ENCODE assay signal across 12 mouse cellular contexts in the genomic region with DNA sequence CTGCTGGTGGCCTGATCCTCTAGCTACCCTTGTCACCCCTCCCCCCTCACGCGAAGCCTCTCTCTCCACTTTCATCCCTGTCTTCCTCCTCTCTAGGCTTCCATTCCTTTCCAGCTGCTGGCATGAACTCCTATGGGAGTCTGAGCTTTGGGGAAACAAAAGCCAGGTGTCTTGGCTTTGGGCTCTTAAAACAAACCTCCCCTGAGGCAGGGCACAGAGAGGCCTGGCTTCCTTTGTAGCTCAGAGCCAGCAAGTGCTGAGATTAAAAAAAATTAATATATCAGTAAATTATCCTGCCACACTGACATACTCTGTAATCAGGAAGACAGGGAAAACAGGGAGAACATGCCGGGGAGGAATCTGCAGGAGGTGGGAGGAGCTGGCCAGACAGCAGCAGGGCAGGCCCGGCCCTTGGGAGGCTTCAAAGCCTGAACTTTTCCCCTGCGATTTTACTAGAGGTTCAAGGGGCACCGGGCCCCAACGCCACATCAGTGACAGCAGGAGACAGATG.
DNase-seq lines count a peak whose midpoint lies in the region; ATAC-seq and TF ChIP-seq lines count a peak whose summit lies in the region.
"Had no signal": no experiment of that assay in that cellular context is flagged by ENCODE, and none has a peak within 500 bp of the region (broad histone marks: within the 10 kb centered on the region; RNA-seq: fewer than 3 reads in every experiment).

No protein-coding gene starts in this region.

- peaks cover 19% of the 10 kb centered on the region for H3K4me1 ChIP-seq in liver, adult 2 months (ENCODE audit: control insufficient read depth, insufficient read depth, low read length)
- peaks cover 13% of the 10 kb centered on the region for H3K4me1 ChIP-seq in liver, embryonic 12.5 days
- H3K4me1 ChIP-seq in heart, embryonic 16.5 days (ENCODE audit: control insufficient read depth, insufficient read depth, low read length): peaks cover 9% of the 10 kb centered on the region
- H3K4me1 ChIP-seq in limb, embryonic 10.5 days: peaks cover 15% of the 10 kb centered on the region
- peaks cover 9% of the 10 kb centered on the region for H3K4me1 ChIP-seq in stomach, embryonic 15.5 days

- H3K36me3 ChIP-seq in liver, adult 2 months (ENCODE audit: control insufficient read depth, insufficient read depth, low read length): no peaks in the 10 kb centered on the region
- H3K36me3 ChIP-seq in liver, embryonic 12.5 days: no peaks in the 10 kb centered on the region
- H3K36me3 ChIP-seq in heart, embryonic 16.5 days (ENCODE audit: control insufficient read depth, insufficient read depth): no peaks in the 10 kb centered on the region
- no peaks in the 10 kb centered on the region for H3K36me3 ChIP-seq in limb, embryonic 10.5 days
- H3K36me3 ChIP-seq in stomach, embryonic 15.5 days: no peaks in the 10 kb centered on the region
- H3K36me3 ChIP-seq: embryonic facial prominence, embryonic 15.5 days had no signal

- TF ChIP-seq POLR2A in liver, adult 2 months (IDR thresholded peaks at IDR 0.05; ENCODE audit: extremely low read depth, insufficient read depth, low read length): no peak

- no peak overlapping the region for H3K9ac ChIP-seq in liver, adult 2 months (ENCODE audit: low read depth, low read length)
- no peak overlapping the region for H3K9ac ChIP-seq in liver, embryonic 12.5 days
- H3K9ac ChIP-seq in heart, embryonic 16.5 days (ENCODE audit: low read length): no peak overlapping the region
- H3K9ac ChIP-seq in stomach, embryonic 15.5 days: no peak overlapping the region
- H3K9ac ChIP-seq: embryonic facial prominence, embryonic 15.5 days had no signal

- no peak overlapping the region for H3K4me2 ChIP-seq in liver, embryonic 12.5 days
- no peak overlapping the region for H3K4me2 ChIP-seq in heart, embryonic 16.5 days (ENCODE audit: low read depth, low read length)
- no peak overlapping the region for H3K4me2 ChIP-seq in stomach, embryonic 15.5 days
- H3K4me2 ChIP-seq: embryonic facial prominence, embryonic 15.5 days had no signal

- 23% methylated on average over 7 of the region's 7 CpGs for WGBS in liver, adult 2 months
- 28% methylated on average over 7 of the region's 7 CpGs for WGBS in liver, embryonic 12.5 days (ENCODE audit: insufficient replicate concordance)
- WGBS in heart, embryonic 16.5 days: 16% methylated on average over 7 of the region's 7 CpGs
- 2% methylated on average over 7 of the region's 7 CpGs for WGBS in limb, embryonic 10.5 days
- 21% methylated on average over 7 of the region's 7 CpGs for WGBS in stomach, embryonic 15.5 days

- no peaks in the 10 kb centered on the region for H3K27me3 ChIP-seq in liver, adult 2 months (ENCODE audit: control insufficient read depth, insufficient read depth, low read length)
- H3K27me3 ChIP-seq in liver, embryonic 12.5 days (replicated peaks): no peaks in the 10 kb centered on the region
- H3K27me3 ChIP-seq in heart, embryonic 16.5 days (ENCODE audit: control insufficient read depth, insufficient read depth, low read length): peaks cover 20% of the 10 kb centered on the region
- H3K27me3 ChIP-seq in limb, embryonic 10.5 days (ENCODE audit: low read depth, poor library complexity, severe bottlenecking): peaks cover 26% of the 10 kb centered on the region
- H3K27me3 ChIP-seq in stomach, embryonic 15.5 days (replicated peaks): no peaks in the 10 kb centered on the region
- H3K27me3 ChIP-seq: CH12.LX; embryonic facial prominence, embryonic 15.5 days had no signal

- H3K27ac ChIP-seq in liver, adult 2 months (replicated peaks; ENCODE audit: insufficient read depth, low read depth, low read length): no peak overlapping the region
- H3K27ac ChIP-seq in liver, embryonic 12.5 days: no peak overlapping the region
- peak overlapping the region; percentile 29; the same call in 1 of the 2 replicates for H3K27ac ChIP-seq in heart, embryonic 16.5 days (ENCODE audit: low read length)
- peak overlapping the region; percentile 38; the same call in 1 of the 2 replicates for H3K27ac ChIP-seq in limb, embryonic 10.5 days
- H3K27ac ChIP-seq in stomach, embryonic 15.5 days: 0 out of 2 replicates have a peak overlapping the region, but pooled peaks have one; percentile 17
- H3K27ac ChIP-seq: embryonic facial prominence, embryonic 15.5 days; layer of hippocampus, adult 2 months had no signal

- H3K9me3 ChIP-seq in liver, embryonic 12.5 days (replicated peaks): no peaks in the 10 kb centered on the region
- no peaks in the 10 kb centered on the region for H3K9me3 ChIP-seq in heart, embryonic 16.5 days (replicated peaks; ENCODE audit: control insufficient read depth, low read length)
- H3K9me3 ChIP-seq in limb, embryonic 10.5 days (replicated peaks): no peaks in the 10 kb centered on the region
- no peaks in the 10 kb centered on the region for H3K9me3 ChIP-seq in stomach, embryonic 15.5 days
- H3K9me3 ChIP-seq: embryonic facial prominence, embryonic 15.5 days had no signal

- H3K79me2 ChIP-seq in liver, adult 2 months (ENCODE audit: control insufficient read depth, insufficient read depth, low read length): no peaks in the 10 kb centered on the region

- ATAC-seq in liver, embryonic 12.5 days: no peak
- ATAC-seq in heart, embryonic 16.5 days (replicated peaks; ENCODE audit: extremely low read depth, insufficient read depth, low FRiP score): no peak; the same call in 1 of the 2 replicates
- peak; percentile 41; the same call in 1 of the 2 replicates for ATAC-seq in stomach, embryonic 15.5 days (ENCODE audit: insufficient read depth, low FRiP score, low read depth)

- peak; percentile 70 for DNase-seq in liver, adult 2 months (ENCODE audit: extremely low read depth, low read depth, low spot score)
- DNase-seq in limb, embryonic 10.5 days (ENCODE audit: low spot score): no peak
- DNase-seq in urinary bladder, postnatal 4 days (ENCODE audit: low spot score in 2 of 2): no peak
- DNase-seq in right cerebral cortex, postnatal 25 days: no peak
- DNase-seq in right cerebral cortex, postnatal 10 days (ENCODE audit: low spot score in 2 of 2): no peak
- DNase-seq: gastrocnemius, postnatal 25 days had no signal

- no peak overlapping the region for H3K4me3 ChIP-seq in liver, adult 2 months (ENCODE audit: insufficient read depth, low read depth, low read length)
- H3K4me3 ChIP-seq in liver, embryonic 12.5 days: no peak overlapping the region
- no peak overlapping the region for H3K4me3 ChIP-seq in heart, embryonic 16.5 days (ENCODE audit: low read length)
- no peak overlapping the region for H3K4me3 ChIP-seq in limb, embryonic 10.5 days
- no peak overlapping the region for H3K4me3 ChIP-seq in stomach, embryonic 15.5 days (replicated peaks)
- H3K4me3 ChIP-seq: embryonic facial prominence, embryonic 15.5 days; layer of hippocampus, adult 2 months had no signal

- no peak for TF ChIP-seq CTCF in liver, adult 2 months (IDR thresholded peaks at IDR 0.05; ENCODE audit: low read depth, low read length)

Comparison
In these comparisons a context has a peak if more than half of its experiments do, and no peak if none do; other contexts are left out.
1. H3K27ac ChIP-seq: peak in heart, embryonic 16.5 days (single experiment), limb, embryonic 10.5 days (single experiment) and stomach, embryonic 15.5 days (single experiment); none in liver, adult 2 months (single experiment) and liver, embryonic 12.5 days (single experiment).